Mouse (Mus musculus) CH12F3 (cell line): ENCODE measurements around the gene Lrig2.

Source experiments
- in situ Hi-C: fragments of 300-500 bp; cut with MboI; formaldehyde crosslinking; loops from 2 replicates; pipeline ENCODE4 v1.14.3; 2020; ENCODE audit warnings: low sequenced_read_pairs

Lrig2 gene

GRCm38 (mm10) chr3:104511538-104512423, at the start of gene Lrig2:
Gene Lrig2 (minus strand): TSS chr3:104511918.
- in situ Hi-C loops, result no loop called here

- in situ Hi-C loops, result no loop called here
Measured at GRCm38 (mm10) chr3:104556624-104557023, 44.9 kb upstream of the Lrig2 start.

- in situ Hi-C loops, result no loop called here
Measured at GRCm38 (mm10) chr3:104550594-104550993, 38.9 kb upstream of the Lrig2 start.

GRCm38 (mm10) chr3:104548367-104549087, 36.8 kb upstream of the Lrig2 start:
- in situ Hi-C loops, result loop anchor here (10.0 kb wide), 1 partner anchor 136 kb away; no protein-coding TSS in a partner anchor

- in situ Hi-C loops, result loop anchor here (10.0 kb wide), 1 partner anchor 141 kb away; no protein-coding TSS in a partner anchor
Measured at GRCm38 (mm10) chr3:104543825-104544224, 32.1 kb upstream of the Lrig2 start.

GRCm38 (mm10) chr3:104542065-104542429, 30.3 kb upstream of the Lrig2 start:
- in situ Hi-C loops, result loop anchor here (10.0 kb wide), 1 partner anchor 143 kb away; no protein-coding TSS in a partner anchor

GRCm38 (mm10) chr3:104541139-104542064, 29.7 kb upstream of the Lrig2 start:
- in situ Hi-C loops, result loop anchor here (10.0 kb wide), 1 partner anchor 143 kb away; no protein-coding TSS in a partner anchor

GRCm38 (mm10) chr3:104540480-104541138, 28.9 kb upstream of the Lrig2 start:
- in situ Hi-C loops, result loop anchor here (10.0 kb wide), 1 partner anchor 144 kb away; no protein-coding TSS in a partner anchor

GRCm38 (mm10) chr3:104533223-104533622, 21.5 kb upstream of the Lrig2 start:
- in situ Hi-C loops, result no loop called here

- in situ Hi-C loops, result loop anchor here (10.0 kb wide), 1 partner anchor 129 kb away; no protein-coding TSS in a partner anchor
Measured at GRCm38 (mm10) chr3:104526115-104526882, 14.6 kb upstream of the Lrig2 start.

GRCm38 (mm10) chr3:104525516-104525915, 13.8 kb upstream of the Lrig2 start:
- in situ Hi-C loops, result loop anchor here (10.0 kb wide), 1 partner anchor 129 kb away; no protein-coding TSS in a partner anchor

GRCm38 (mm10) chr3:104525029-104525428, 13.3 kb upstream of the Lrig2 start:
- in situ Hi-C loops, result loop anchor here (10.0 kb wide), 1 partner anchor 130 kb away; no protein-coding TSS in a partner anchor

- in situ Hi-C loops, result loop anchor here (10.0 kb wide), 1 partner anchor 131 kb away; no protein-coding TSS in a partner anchor
Measured at GRCm38 (mm10) chr3:104523333-104523871, 11.7 kb upstream of the Lrig2 start.

GRCm38 (mm10) chr3:104521341-104521924, 9.7 kb upstream of the Lrig2 start:
- in situ Hi-C loops, result loop anchor here (10.0 kb wide), 1 partner anchor 133 kb away; no protein-coding TSS in a partner anchor

GRCm38 (mm10) chr3:104520471-104520870, 8.8 kb upstream of the Lrig2 start:
- in situ Hi-C loops, result loop anchor here (10.0 kb wide), 1 partner anchor 134 kb away; no protein-coding TSS in a partner anchor

GRCm38 (mm10) chr3:104518931-104519330, 7.2 kb upstream of the Lrig2 start:
- in situ Hi-C loops, result no loop called here

GRCm38 (mm10) chr3:104518411-104518810, 6.7 kb upstream of the Lrig2 start:
- in situ Hi-C loops, result no loop called here

GRCm38 (mm10) chr3:104517161-104517560, 5.4 kb upstream of the Lrig2 start:
- in situ Hi-C loops, result no loop called here
